Mouse (Mus musculus): Measurements from ENCODE around the gene Hist1h1d. TPM values are rescaled to one million over a fixed set of nuclear protein-coding genes. Genes with fewer than 3 reads are reported as not detected.
"Not testable (repeated sequence)": the region's sequence is repeated elsewhere in the genome, so short reads cannot be mapped to it uniquely, and the experiment has no call there.

Hist1h1d gene
- polyA plus RNA-seq, 1 experiment from 2014 or later, result 0.17 TPM

- ATAC-seq (ENCODE audit: low FRiP score) (no peak), DNase-seq (ENCODE audit: low spot score) (no peak)
- H3K27me3 ChIP-seq (ENCODE audit: control insufficient read depth, insufficient read depth, low read length), result no peaks in the 10 kb centered on the region
- H3K4me3 ChIP-seq (replicated peaks; ENCODE audit: low read length), result peak overlapping the region; percentile 47
- H3K4me1 ChIP-seq (replicated peaks; ENCODE audit: control insufficient read depth, insufficient read depth, low read length), result peaks cover 36% of the 10 kb centered on the region
- H3K9me3 ChIP-seq (ENCODE audit: control insufficient read depth, low read length), result no peaks in the 10 kb centered on the region
- peak overlapping the region; percentile 95 for H3K27ac ChIP-seq
- H3K4me2 ChIP-seq (replicated peaks), result peak overlapping the region; percentile 95
- peak overlapping the region; percentile 82 for H3K9ac ChIP-seq
- H3K36me3 ChIP-seq (replicated peaks; ENCODE audit: control insufficient read depth, insufficient read depth), result no peaks in the 10 kb centered on the region
Measured at GRCm38 (mm10) chr13:23584331-23584730, 31.3 kb downstream of the Hist1h1d start.

DNA sequence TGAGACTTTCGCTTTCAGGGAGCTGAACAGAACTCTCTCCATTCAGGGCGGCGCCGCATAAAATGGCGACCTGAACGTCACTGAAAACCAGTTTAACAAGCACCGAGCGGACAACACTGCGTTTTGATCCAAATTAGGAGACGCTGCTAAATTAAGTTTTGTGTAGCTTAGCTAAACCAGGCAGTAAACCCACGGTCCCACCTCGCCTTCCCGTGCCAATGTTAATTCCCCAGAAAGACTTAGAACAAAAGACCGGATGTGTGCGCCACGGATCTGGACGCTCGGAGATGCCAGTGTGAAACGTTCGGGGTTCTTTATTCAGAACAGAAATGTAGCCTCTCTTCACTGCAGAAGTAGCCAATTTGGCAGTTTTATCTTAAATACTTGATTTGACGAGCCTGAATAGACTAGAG, 32.0 kb downstream of the Hist1h1d start:
- no peak for ATAC-seq (ENCODE audit: low FRiP score)
- H3K4me1 ChIP-seq (replicated peaks; ENCODE audit: control insufficient read depth, insufficient read depth, low read length), result peaks cover 36% of the 10 kb centered on the region
- H3K4me3 ChIP-seq (replicated peaks; ENCODE audit: low read length), result peak overlapping the region; percentile 47
- WGBS, result under 1% methylated on average over 21 of the region's 21 CpGs
- DNase-seq (ENCODE audit: low spot score), result peak; percentile 76
- H3K27ac ChIP-seq, result peak overlapping the region; percentile 95
- H3K4me2 ChIP-seq (replicated peaks), result peak overlapping the region; percentile 95
- H3K9ac ChIP-seq, result peak overlapping the region; percentile 82
- no peaks in the 10 kb centered on the region for H3K36me3 ChIP-seq (replicated peaks; ENCODE audit: control insufficient read depth, insufficient read depth)
- no peaks in the 10 kb centered on the region for H3K27me3 ChIP-seq (ENCODE audit: control insufficient read depth, insufficient read depth, low read length)
- H3K9me3 ChIP-seq (ENCODE audit: control insufficient read depth, low read length), result no peaks in the 10 kb centered on the region

- WGBS, result under 1% methylated on average over 28 of the region's 36 CpGs
- DNase-seq (ENCODE audit: low spot score), result peak; percentile 91
Measured at GRCm38 (mm10) chr13:23585442-23586098, 32.5 kb downstream of the Hist1h1d start.

DNA sequence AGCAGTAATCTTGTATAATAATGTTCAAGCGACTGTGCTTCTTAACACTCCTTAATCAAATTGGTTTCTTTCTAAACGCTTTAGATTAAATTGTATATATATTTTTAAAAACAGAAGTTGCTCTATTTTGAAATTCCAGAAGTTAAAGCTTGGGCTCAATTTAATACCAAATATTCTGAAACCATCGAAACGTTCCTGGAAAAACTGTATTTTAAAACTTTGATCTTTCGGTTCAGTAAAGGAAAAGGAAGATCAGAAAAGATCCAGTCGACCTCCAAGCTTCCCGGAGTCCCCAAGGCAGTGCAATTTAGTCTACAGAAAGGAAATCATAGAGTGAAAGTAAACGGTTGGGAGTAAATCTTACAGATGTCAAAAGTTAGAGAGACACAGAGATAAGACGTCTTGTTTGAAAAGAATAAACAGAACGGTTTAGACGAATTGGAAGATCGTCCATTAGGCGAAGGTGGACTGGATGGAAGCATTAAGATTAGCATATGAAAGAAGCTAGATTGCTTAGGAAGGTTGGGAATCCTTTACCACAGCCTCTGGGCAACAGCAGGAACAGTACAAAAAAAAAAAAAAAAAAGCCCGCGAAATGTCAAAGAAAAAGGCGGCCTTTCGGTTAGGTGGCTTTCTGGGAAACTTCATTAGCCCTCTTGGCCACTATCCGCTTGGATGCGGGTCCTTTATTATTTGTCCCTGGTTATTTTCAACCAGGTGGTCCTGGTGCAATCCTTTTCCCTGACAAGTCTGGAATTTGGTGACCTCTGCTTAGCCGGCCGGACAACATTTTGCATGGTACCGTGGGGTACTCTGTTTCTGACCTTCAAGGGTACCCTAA, 33.3 kb downstream of the Hist1h1d start:
- peak overlapping the region; percentile 95 for H3K27ac ChIP-seq
- DNase-seq (ENCODE audit: low spot score) (no peak), ATAC-seq (ENCODE audit: low FRiP score) (no peak)
- no peaks in the 10 kb centered on the region for H3K9me3 ChIP-seq (ENCODE audit: control insufficient read depth, low read length)
- 1% methylated on average over 22 of the region's 22 CpGs for WGBS
- H3K4me3 ChIP-seq (replicated peaks; ENCODE audit: low read length), result peak overlapping the region; percentile 47
- peaks cover 36% of the 10 kb centered on the region for H3K4me1 ChIP-seq (replicated peaks; ENCODE audit: control insufficient read depth, insufficient read depth, low read length)
- no peaks in the 10 kb centered on the region for H3K36me3 ChIP-seq (replicated peaks; ENCODE audit: control insufficient read depth, insufficient read depth)
- peak overlapping the region; percentile 95 for H3K4me2 ChIP-seq (replicated peaks)
- H3K9ac ChIP-seq, result peak overlapping the region; percentile 52
- no peaks in the 10 kb centered on the region for H3K27me3 ChIP-seq (ENCODE audit: control insufficient read depth, insufficient read depth, low read length)

More at GRCm38 (mm10) chr13:23585442-23586098, 32.5 kb downstream of the Hist1h1d start:
- H3K4me1 ChIP-seq (replicated peaks; ENCODE audit: control insufficient read depth, insufficient read depth, low read length), result peaks cover 36% of the 10 kb centered on the region
- peak overlapping the region; percentile 95 for H3K27ac ChIP-seq
- H3K9ac ChIP-seq, result peak overlapping the region; percentile 82
- peak overlapping the region; percentile 47 for H3K4me3 ChIP-seq (replicated peaks; ENCODE audit: low read length)
- H3K4me2 ChIP-seq (replicated peaks), result peak overlapping the region; percentile 95
- not testable (repeated sequence) for H3K36me3 ChIP-seq (replicated peaks; ENCODE audit: control insufficient read depth, insufficient read depth); H3K9me3 ChIP-seq (ENCODE audit: control insufficient read depth, low read length); H3K27me3 ChIP-seq (ENCODE audit: control insufficient read depth, insufficient read depth, low read length)
- ATAC-seq (ENCODE audit: low FRiP score), result peak; percentile 91

DNA sequence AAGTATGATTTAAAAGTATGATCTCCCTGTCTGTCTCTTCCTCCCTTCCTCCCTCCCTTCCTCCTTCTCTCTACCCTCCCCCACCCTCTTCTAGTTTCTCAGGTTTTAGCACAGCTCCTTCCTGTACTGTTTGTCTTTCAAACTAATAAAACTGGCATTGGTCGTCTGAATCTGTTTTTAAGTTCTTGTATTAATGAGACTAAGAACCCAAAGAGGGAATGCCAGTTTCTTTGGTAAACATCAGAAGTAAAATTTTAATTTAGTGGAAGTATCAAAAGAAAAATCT, 33.8 kb downstream of the Hist1h1d start:
- H3K27me3 ChIP-seq (ENCODE audit: control insufficient read depth, insufficient read depth, low read length), result no peaks in the 10 kb centered on the region

DNA sequence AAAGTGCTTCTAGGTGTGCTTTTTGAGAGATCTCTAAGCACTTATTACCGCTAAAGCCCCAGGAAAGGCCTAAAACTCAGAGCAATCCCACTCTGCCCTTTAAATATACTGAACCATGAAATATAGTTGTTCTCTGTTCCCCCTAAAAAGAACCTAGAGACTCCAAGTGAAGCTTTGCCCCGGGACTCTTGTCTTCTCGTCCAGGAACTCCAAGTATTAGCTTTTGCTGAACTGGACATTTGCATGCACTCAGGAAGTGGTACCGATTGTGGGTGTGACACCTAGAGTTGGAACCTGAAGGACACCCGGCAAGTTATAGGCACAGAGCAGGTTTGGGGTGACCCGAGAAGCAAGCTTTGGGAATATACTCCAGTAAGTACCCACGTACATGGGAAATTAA, 38.1 kb downstream of the Hist1h1d start:
- 94% methylated on average over 7 of the region's 7 CpGs for WGBS

More for the DNA sequence above, 33.8 kb downstream of the Hist1h1d start:
- Histone ChIP-seq H3K9me3 (ENCODE audit: control insufficient read depth, low read length) (no peaks in the 10 kb centered on the region), H3K4me3 (replicated peaks; ENCODE audit: low read length) (0 out of 2 replicates have a peak overlapping the region, but pooled peaks have one; percentile 47), H3K4me1 (replicated peaks; ENCODE audit: control insufficient read depth, insufficient read depth, low read length) (peaks cover 34% of the 10 kb centered on the region), H3K36me3 (replicated peaks; ENCODE audit: control insufficient read depth, insufficient read depth) (no peaks in the 10 kb centered on the region), H3K4me2 (replicated peaks) (peak overlapping the region; percentile 95), H3K9ac (peak overlapping the region; percentile 52), H3K27ac (0 out of 2 replicates have a peak overlapping the region, but pooled peaks have one; percentile 81)
- WGBS, result 9% methylated on average over 1 of the region's 1 CpGs
- ATAC-seq (ENCODE audit: low FRiP score) (no peak), DNase-seq (ENCODE audit: low spot score) (no peak)

GRCm38 (mm10) chr13:23591886-23592285, 38.8 kb downstream of the Hist1h1d start:
- not testable (repeated sequence) for ATAC-seq (ENCODE audit: low FRiP score); H3K9ac ChIP-seq; H3K9me3 ChIP-seq (ENCODE audit: control insufficient read depth, low read length); H3K27ac ChIP-seq; H3K4me3 ChIP-seq (replicated peaks; ENCODE audit: low read length); H3K36me3 ChIP-seq (replicated peaks; ENCODE audit: control insufficient read depth, insufficient read depth); H3K4me2 ChIP-seq (replicated peaks); DNase-seq (ENCODE audit: low spot score); H3K27me3 ChIP-seq (ENCODE audit: control insufficient read depth, insufficient read depth, low read length); H3K4me1 ChIP-seq (replicated peaks; ENCODE audit: control insufficient read depth, insufficient read depth, low read length)
- 92% methylated on average over 7 of the region's 7 CpGs for WGBS

More for the DNA sequence above, 38.1 kb downstream of the Hist1h1d start:
- Histone ChIP-seq H3K4me1 (replicated peaks; ENCODE audit: control insufficient read depth, insufficient read depth, low read length) (peaks cover 10% of the 10 kb centered on the region), H3K9me3 (ENCODE audit: control insufficient read depth, low read length) (no peaks in the 10 kb centered on the region), H3K4me3 (replicated peaks; ENCODE audit: low read length) (no peak overlapping the region), H3K36me3 (replicated peaks; ENCODE audit: control insufficient read depth, insufficient read depth) (no peaks in the 10 kb centered on the region), H3K27me3 (ENCODE audit: control insufficient read depth, insufficient read depth, low read length) (no peaks in the 10 kb centered on the region), H3K9ac (no peak overlapping the region), H3K27ac (no peak overlapping the region), H3K4me2 (replicated peaks) (no peak overlapping the region)
- DNase-seq (ENCODE audit: low spot score) (no peak), ATAC-seq (ENCODE audit: low FRiP score) (no peak)

GRCm38 (mm10) chr13:23592614-23593013, 39.6 kb downstream of the Hist1h1d start:
- Histone ChIP-seq H3K9ac (no peak overlapping the region), H3K4me3 (replicated peaks; ENCODE audit: low read length) (no peak overlapping the region), H3K4me2 (replicated peaks) (no peak overlapping the region), H3K27me3 (ENCODE audit: control insufficient read depth, insufficient read depth, low read length) (no peaks in the 10 kb centered on the region), H3K36me3 (replicated peaks; ENCODE audit: control insufficient read depth, insufficient read depth) (no peaks in the 10 kb centered on the region), H3K4me1 (replicated peaks; ENCODE audit: control insufficient read depth, insufficient read depth, low read length) (no peaks in the 10 kb centered on the region), H3K27ac (no peak overlapping the region), H3K9me3 (ENCODE audit: control insufficient read depth, low read length) (no peaks in the 10 kb centered on the region)
- DNase-seq (ENCODE audit: low spot score) (no peak), ATAC-seq (ENCODE audit: low FRiP score) (no peak)
- 83% methylated on average over 7 of the region's 7 CpGs for WGBS

GRCm38 (mm10) chr13:23593051-23593770, 40.1 kb downstream of the Hist1h1d start:
- DNase-seq (ENCODE audit: low spot score), result no peak
- ATAC-seq (ENCODE audit: low FRiP score), result no peak
- Histone ChIP-seq H3K9me3 (ENCODE audit: control insufficient read depth, low read length) (no peaks in the 10 kb centered on the region), H3K9ac (no peak overlapping the region), H3K27me3 (ENCODE audit: control insufficient read depth, insufficient read depth, low read length) (no peaks in the 10 kb centered on the region), H3K27ac (no peak overlapping the region), H3K4me1 (replicated peaks; ENCODE audit: control insufficient read depth, insufficient read depth, low read length) (no peaks in the 10 kb centered on the region), H3K4me3 (replicated peaks; ENCODE audit: low read length) (no peak overlapping the region), H3K4me2 (replicated peaks) (no peak overlapping the region), H3K36me3 (replicated peaks; ENCODE audit: control insufficient read depth, insufficient read depth) (no peaks in the 10 kb centered on the region)
- WGBS, result 90% methylated on average over 5 of the region's 5 CpGs

All from hindbrain, embryonic 14.5 days (tissue).